Mouse (Mus musculus) forebrain, embryonic 13.5 days (tissue): ENCODE results near the gene Scfd2. TPM values are rescaled to one million over a fixed set of nuclear protein-coding genes. Genes with fewer than 3 reads are reported as not detected.

Source experiments
- ATAC-seq: fragments of 200-750 bp; cut with Nextera tagmentation; 2 replicates; pipeline ENCODE4 v1.8.0; 2017
- H3K27ac ChIP-seq: fragments of 300-500 bp; sonication (generic); 2 replicates; pipeline ENCODE4 v1.5.1; 2015; ENCODE audit warnings: inconsistent platforms, mild to moderate bottlenecking, moderate library complexity
- H3K27me3 ChIP-seq: fragments of 300-500 bp; sonication (generic); 2 replicates; pipeline ENCODE4 v1.6.1; 2015; ENCODE audit warnings: mild to moderate bottlenecking, inconsistent platforms
- H3K36me3 ChIP-seq: fragments of 300-500 bp; sonication (generic); 2 replicates; pipeline ENCODE4 v1.6.1; 2015; ENCODE audit warnings: mild to moderate bottlenecking, inconsistent platforms; ENCODE audit not compliant: poor library complexity, severe bottlenecking
- H3K4me1 ChIP-seq: fragments of 300-500 bp; sonication (generic); 2 replicates; pipeline ENCODE4 v1.6.1; 2015; ENCODE audit warnings: inconsistent platforms
- H3K4me2 ChIP-seq: fragments of 300-500 bp; sonication (generic); 2 replicates; pipeline ENCODE4 v1.6.1; 2015; ENCODE audit warnings: inconsistent platforms, mild to moderate bottlenecking, moderate library complexity
- H3K4me3 ChIP-seq: fragments of 300-500 bp; sonication (generic); 2 replicates; pipeline ENCODE4 v1.5.1; 2015; ENCODE audit warnings: mild to moderate bottlenecking, inconsistent platforms
- H3K9ac ChIP-seq: fragments of 300-500 bp; sonication (generic); 2 replicates; pipeline ENCODE4 v1.6.1; 2015; ENCODE audit warnings: mild to moderate bottlenecking, inconsistent platforms
- H3K9me3 ChIP-seq: fragments of 300-500 bp; sonication (generic); replicated peaks from 2 replicates; pipeline ENCODE4 v1.6.1; 2016; ENCODE audit warnings: inconsistent platforms
- WGBS: fragments of 180-500 bp; shearing (Covaris S2); methylation state at CpG from one replicate; pipeline ENCODE4 v1.1.7; 2015; 5-methylcytosine and 5-hydroxymethylcytosine counted together
- polyA plus RNA-seq: library from polyadenylated mRNA; unstranded; fragments of >200 nt; fragmentation: Nextera tagmentation; extraction: Ambion mirVana; gene quantifications from 2 replicates; pipeline ENCODE4 v1.2.1, GENCODE M21; 2015

Gene Scfd2
- polyA plus RNA-seq, 1 experiment from 2014 or later: 17.9 TPM

- no peaks in the 10 kb centered on the region for H3K4me1 ChIP-seq
- no peak overlapping the region for H3K4me3 ChIP-seq
- no peaks in the 10 kb centered on the region for H3K36me3 ChIP-seq
- H3K27ac ChIP-seq: no peak overlapping the region
- no peak overlapping the region for H3K9ac ChIP-seq
- 86% methylated on average over 4 of the region's 4 CpGs for WGBS
- no peaks in the 10 kb centered on the region for H3K27me3 ChIP-seq
- H3K4me2 ChIP-seq: no peak overlapping the region
- H3K9me3 ChIP-seq: no peaks in the 10 kb centered on the region
- no peak for ATAC-seq
These were observed 180.7 kb downstream of the Scfd2 start for GRCm38 (mm10) chr5:74350909-74351308.

- no peak overlapping the region for H3K27ac ChIP-seq
- no peak for ATAC-seq
- H3K9me3 ChIP-seq: no peaks in the 10 kb centered on the region
- no peak overlapping the region for H3K4me3 ChIP-seq
- H3K4me1 ChIP-seq: no peaks in the 10 kb centered on the region
- no peak overlapping the region for H3K9ac ChIP-seq
- WGBS: 84% methylated on average over 11 of the region's 11 CpGs
- no peak overlapping the region for H3K4me2 ChIP-seq
- no peaks in the 10 kb centered on the region for H3K36me3 ChIP-seq
- no peaks in the 10 kb centered on the region for H3K27me3 ChIP-seq
These were observed 183.3 kb downstream of the Scfd2 start for GRCm38 (mm10) chr5:74348079-74348870.

- Histone ChIP-seq H3K27ac (no peak overlapping the region), H3K36me3 (no peaks in the 10 kb centered on the region), H3K4me2 (no peak overlapping the region), H3K4me3 (no peak overlapping the region), H3K4me1 (peaks cover 2% of the 10 kb centered on the region; the same call in 1 of the 2 replicates), H3K9ac (no peak overlapping the region), H3K9me3 (no peaks in the 10 kb centered on the region), H3K27me3 (no peaks in the 10 kb centered on the region)
- 75% methylated on average over 2 of the region's 2 CpGs for WGBS
- ATAC-seq: no peak
These were observed 188.5 kb downstream of the Scfd2 start for GRCm38 (mm10) chr5:74343045-74343444.

DNA sequence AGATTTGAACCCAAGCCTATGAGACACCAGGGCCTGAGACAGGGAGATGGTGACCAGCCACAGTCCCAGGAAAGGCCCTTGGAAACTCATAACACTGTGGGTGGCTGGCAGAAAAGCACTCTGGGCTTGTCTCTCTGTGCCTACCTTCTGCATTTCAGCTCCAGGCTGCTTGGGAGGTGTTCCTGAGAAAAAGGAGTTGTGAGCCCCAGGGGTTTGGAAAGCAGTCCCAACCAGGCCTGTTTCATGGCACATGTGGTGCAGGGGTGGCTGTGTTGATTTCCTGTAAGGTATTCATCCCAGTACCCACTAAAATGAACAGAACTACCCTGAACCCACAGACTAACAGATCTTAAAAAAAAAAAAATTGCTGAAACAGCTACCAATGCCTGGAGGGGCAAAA is 189.0 kb downstream of the Scfd2 start:
- Histone ChIP-seq H3K4me2 (no peak overlapping the region), H3K4me3 (no peak overlapping the region), H3K27me3 (no peaks in the 10 kb centered on the region), H3K4me1 (peaks cover 6% of the 10 kb centered on the region), H3K9ac (no peak overlapping the region), H3K36me3 (no peaks in the 10 kb centered on the region), H3K9me3 (no peaks in the 10 kb centered on the region), H3K27ac (no peak overlapping the region)
- no peak for ATAC-seq

DNA sequence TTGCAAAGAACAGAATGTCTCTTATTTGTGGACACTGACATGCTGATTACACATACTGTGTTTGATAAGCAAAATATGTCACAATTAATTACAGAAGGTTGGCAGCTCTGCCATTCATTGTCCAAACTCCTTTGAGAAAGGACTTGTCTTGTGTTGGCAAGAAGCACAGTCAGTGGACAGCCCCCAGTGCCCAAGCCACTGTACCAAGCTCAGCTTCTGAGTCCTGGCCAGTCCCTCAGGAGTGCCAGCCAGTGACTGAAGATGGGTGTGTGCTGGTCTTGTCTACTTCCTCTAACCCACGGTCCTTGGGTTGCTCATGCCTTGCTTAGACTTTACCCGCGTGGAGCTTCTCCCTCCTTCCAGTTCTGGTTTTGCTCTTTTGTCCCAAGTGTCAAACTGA is 194.1 kb downstream of the Scfd2 start:
- Histone ChIP-seq H3K9ac (no peak overlapping the region), H3K27ac (peak overlapping the region; percentile 82), H3K36me3 (no peaks in the 10 kb centered on the region), H3K4me1 (peaks cover 21% of the 10 kb centered on the region), H3K4me2 (no peak overlapping the region), H3K9me3 (no peaks in the 10 kb centered on the region), H3K4me3 (no peak overlapping the region), H3K27me3 (no peaks in the 10 kb centered on the region)
- 93% methylated on average over 3 of the region's 3 CpGs for WGBS
- peak; percentile 50 for ATAC-seq

GRCm38 (mm10) chr5:74336780-74337179 is 194.8 kb downstream of the Scfd2 start:
- H3K4me3 ChIP-seq: no peak overlapping the region
- no peaks in the 10 kb centered on the region for H3K27me3 ChIP-seq
- WGBS: 55% methylated on average over 12 of the region's 12 CpGs
- H3K4me2 ChIP-seq: no peak overlapping the region
- peaks cover 21% of the 10 kb centered on the region for H3K4me1 ChIP-seq
- ATAC-seq: peak; percentile 89
- no peaks in the 10 kb centered on the region for H3K9me3 ChIP-seq
- H3K27ac ChIP-seq: peak overlapping the region; percentile 61
- no peak overlapping the region for H3K9ac ChIP-seq
- no peaks in the 10 kb centered on the region for H3K36me3 ChIP-seq

DNA sequence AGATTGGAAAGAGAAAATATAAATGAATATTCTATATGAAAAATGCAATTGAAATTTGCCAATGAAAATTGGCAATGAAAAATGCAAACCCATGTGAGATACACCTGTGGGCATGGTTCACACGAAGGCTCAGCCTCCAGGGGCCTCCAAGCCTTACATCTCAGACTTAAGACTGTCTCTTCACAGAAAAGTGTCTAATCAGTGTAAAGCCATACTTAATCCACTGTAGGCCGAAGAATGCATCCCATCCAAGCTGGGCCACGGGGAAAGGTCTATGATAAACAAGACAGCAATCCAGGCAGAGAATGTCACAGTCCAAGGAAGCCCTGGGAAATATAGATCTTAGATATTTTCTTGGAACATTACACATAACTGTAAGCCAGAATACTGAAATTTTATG is 198.3 kb downstream of the Scfd2 start:
- H3K36me3 ChIP-seq: no peaks in the 10 kb centered on the region
- no peak for ATAC-seq
- 79% methylated on average over 3 of the region's 3 CpGs for WGBS
- H3K4me3 ChIP-seq: no peak overlapping the region
- H3K9ac ChIP-seq: no peak overlapping the region
- H3K4me1 ChIP-seq: peaks cover 21% of the 10 kb centered on the region
- H3K27me3 ChIP-seq: no peaks in the 10 kb centered on the region
- no peak overlapping the region for H3K4me2 ChIP-seq
- no peaks in the 10 kb centered on the region for H3K9me3 ChIP-seq
- no peak overlapping the region for H3K27ac ChIP-seq

GRCm38 (mm10) chr5:74326228-74326627 is 205.3 kb downstream of the Scfd2 start:
- H3K9ac ChIP-seq: no peak overlapping the region
- 95% methylated on average over 6 of the region's 6 CpGs for WGBS
- no peak overlapping the region for H3K4me2 ChIP-seq
- no peak overlapping the region for H3K27ac ChIP-seq
- no peaks in the 10 kb centered on the region for H3K9me3 ChIP-seq
- no peaks in the 10 kb centered on the region for H3K36me3 ChIP-seq
- H3K27me3 ChIP-seq: no peaks in the 10 kb centered on the region
- H3K4me3 ChIP-seq: no peak overlapping the region
- H3K4me1 ChIP-seq: no peaks in the 10 kb centered on the region
- ATAC-seq: no peak

GRCm38 (mm10) chr5:74321010-74321746 is 210.4 kb downstream of the Scfd2 start:
- no peaks in the 10 kb centered on the region for H3K36me3 ChIP-seq
- no peak overlapping the region for H3K9ac ChIP-seq
- no peak for ATAC-seq
- no peak overlapping the region for H3K27ac ChIP-seq
- no peaks in the 10 kb centered on the region for H3K4me1 ChIP-seq
- no peak overlapping the region for H3K4me2 ChIP-seq
- no peaks in the 10 kb centered on the region for H3K9me3 ChIP-seq
- no peak overlapping the region for H3K4me3 ChIP-seq
- H3K27me3 ChIP-seq: no peaks in the 10 kb centered on the region
- WGBS: 90% methylated on average over 10 of the region's 10 CpGs

GRCm38 (mm10) chr5:74319551-74319950 is 212.0 kb downstream of the Scfd2 start:
- Histone ChIP-seq H3K4me1 (0 out of 2 replicates have a peak, but pooled peaks cover 5% of the 10 kb centered on the region), H3K4me2 (no peak overlapping the region), H3K9ac (no peak overlapping the region), H3K27ac (no peak overlapping the region), H3K27me3 (no peaks in the 10 kb centered on the region), H3K9me3 (no peaks in the 10 kb centered on the region), H3K4me3 (no peak overlapping the region), H3K36me3 (no peaks in the 10 kb centered on the region)
- 85% methylated on average over 2 of the region's 2 CpGs for WGBS
- no peak for ATAC-seq

DNA sequence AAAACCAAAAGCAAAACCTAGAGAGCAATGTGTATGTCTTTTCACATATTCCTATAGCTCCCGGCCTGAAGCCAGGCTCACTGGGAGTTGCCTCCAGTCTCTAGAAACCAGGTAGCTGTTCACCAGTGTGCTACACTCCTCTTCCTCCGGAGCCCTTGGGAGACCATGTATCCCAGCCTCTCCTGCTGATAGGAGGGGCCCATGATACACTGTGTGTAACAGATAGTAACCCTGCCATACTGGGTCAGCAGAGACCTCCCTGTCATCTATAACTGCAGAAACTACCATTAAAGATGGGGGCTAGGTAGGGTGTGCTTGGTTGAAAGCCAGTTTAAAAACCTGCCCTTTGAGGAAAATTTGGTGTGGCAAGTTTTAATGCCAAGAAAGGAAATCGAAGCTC is 214.4 kb downstream of the Scfd2 start:
- no peaks in the 10 kb centered on the region for H3K9me3 ChIP-seq
- no peak overlapping the region for H3K27ac ChIP-seq
- H3K4me3 ChIP-seq: no peak overlapping the region
- no peak overlapping the region for H3K4me2 ChIP-seq
- no peak overlapping the region for H3K9ac ChIP-seq
- H3K4me1 ChIP-seq: 0 out of 2 replicates have a peak, but pooled peaks cover 5% of the 10 kb centered on the region
- H3K36me3 ChIP-seq: no peaks in the 10 kb centered on the region
- H3K27me3 ChIP-seq: no peaks in the 10 kb centered on the region
- WGBS: 93% methylated on average over 3 of the region's 3 CpGs
- ATAC-seq: no peak

GRCm38 (mm10) chr5:74316333-74316945 is 215.1 kb downstream of the Scfd2 start:
- no peak overlapping the region for H3K27ac ChIP-seq
- H3K4me1 ChIP-seq: 0 out of 2 replicates have a peak, but pooled peaks cover 5% of the 10 kb centered on the region
- H3K9ac ChIP-seq: no peak overlapping the region
- ATAC-seq: no peak
- no peaks in the 10 kb centered on the region for H3K36me3 ChIP-seq
- H3K4me3 ChIP-seq: no peak overlapping the region
- no peaks in the 10 kb centered on the region for H3K9me3 ChIP-seq
- H3K27me3 ChIP-seq: no peaks in the 10 kb centered on the region
- no peak overlapping the region for H3K4me2 ChIP-seq
- 94% methylated on average over 11 of the region's 11 CpGs for WGBS
